Mouse (Mus musculus) C2C12 (cell line): ENCODE data around the gene Fam228b. TPM values are rescaled to one million over a fixed set of nuclear protein-coding genes. Genes with fewer than 3 reads are reported as not detected.
"Not testable (repeated sequence)": the region's sequence is repeated elsewhere in the genome, so short reads cannot be mapped to it uniquely, and the experiment has no call there.

Source experiments
- H3K27me3 ChIP-seq: one replicate; pipeline ENCODE4 v1.6.1; 2011; ENCODE audit not compliant: control insufficient read depth, insufficient read depth, insufficient read length
- H3K36me3 ChIP-seq: one replicate; pipeline ENCODE4 v1.6.1; 2011; ENCODE audit not compliant: control insufficient read depth, insufficient read depth
- H3K4me3 ChIP-seq: one replicate; pipeline ENCODE4 v1.5.1; 2011; ENCODE audit warnings: mild to moderate bottlenecking, control low read depth; ENCODE audit not compliant: poor library complexity, insufficient read depth, severe bottlenecking
- H3K79me2 ChIP-seq: one replicate; pipeline ENCODE4 v1.6.1; 2011; ENCODE audit not compliant: control insufficient read depth, insufficient read depth
- H3K79me3 ChIP-seq: one replicate; pipeline ENCODE4 v1.6.1; 2011; ENCODE audit warnings: low read depth, control low read depth
- H3ac ChIP-seq: one replicate; pipeline ENCODE3; 2011; ENCODE audit warnings: low read depth; ENCODE audit not compliant: control insufficient read depth, insufficient read length
- CEBPB ChIP-seq: IDR thresholded peaks from one replicate; pipeline ENCODE4 v1.6.1; 2011; ENCODE audit warnings: low read depth, mild to moderate bottlenecking, control low read depth, moderate library complexity
- CTCF ChIP-seq: IDR thresholded peaks from one replicate; pipeline ENCODE4 v1.5.1; 2011; ENCODE audit not compliant: control insufficient read depth, insufficient read depth, insufficient read length
- FOSL1 ChIP-seq: IDR thresholded peaks from one replicate; pipeline ENCODE4 v1.8.0; 2011; ENCODE audit warnings: mild to moderate bottlenecking, low read length; ENCODE audit not compliant: poor library complexity, insufficient read depth, severe bottlenecking
- MAX ChIP-seq: IDR thresholded peaks from one replicate; pipeline ENCODE4 v1.6.1; 2011; ENCODE audit warnings: mild to moderate bottlenecking, control low read depth
- MYOD1 ChIP-seq: IDR thresholded peaks from one replicate; pipeline ENCODE4 v1.6.1; 2011; ENCODE audit warnings: low read depth; ENCODE audit not compliant: control insufficient read depth, insufficient read length
- MYOG ChIP-seq: IDR thresholded peaks from one replicate; pipeline ENCODE4 v1.6.1; 2011; ENCODE audit not compliant: control insufficient read depth, insufficient read length; ENCODE audit errors: extremely low read depth
- USF1 ChIP-seq: IDR thresholded peaks from one replicate; pipeline ENCODE4 v1.6.1; 2011; ENCODE audit warnings: low read depth, mild to moderate bottlenecking, control low read depth, moderate library complexity
- polyA plus RNA-seq: library from polyadenylated mRNA; unstranded; fragments of >200 nt; fragmentation: generic; extraction: Trizol; gene quantifications from one replicate; pipeline ENCODE4 v1.2.1, GENCODE M21; 2012; ENCODE audit warnings: missing spikeins

The Fam228b gene
- polyA plus RNA-seq, 1 experiment, result 0.01 TPM

DNA sequence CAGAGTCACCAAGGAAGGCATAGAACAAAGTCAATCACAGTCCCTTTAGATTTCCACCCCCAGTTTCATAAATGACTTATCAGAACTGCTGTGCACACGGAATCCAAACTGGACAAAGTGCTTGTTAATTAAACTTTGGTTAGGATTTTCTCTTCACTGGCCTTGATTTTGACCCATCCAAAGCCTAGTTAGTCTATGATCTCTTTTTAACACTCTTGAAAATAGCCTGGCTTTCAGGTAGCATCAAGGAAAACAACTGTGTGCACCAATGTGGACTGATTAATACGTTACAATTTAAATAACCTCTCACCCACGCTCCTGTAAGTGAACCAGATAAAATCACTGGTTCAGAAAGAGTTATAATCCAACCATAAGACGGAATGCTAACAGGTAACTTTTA lies 42.0 kb upstream of the Fam228b start:
- Histone ChIP-seq H3K79me2 (no peaks in the 10 kb centered on the region), H3ac (no peak overlapping the region), H3K4me3 (no peak overlapping the region), H3K36me3 (no peaks in the 10 kb centered on the region), H3K27me3 (no peaks in the 10 kb centered on the region), H3K79me3 (no peaks in the 10 kb centered on the region)
- TF ChIP-seq FOSL1, result no peak

DNA sequence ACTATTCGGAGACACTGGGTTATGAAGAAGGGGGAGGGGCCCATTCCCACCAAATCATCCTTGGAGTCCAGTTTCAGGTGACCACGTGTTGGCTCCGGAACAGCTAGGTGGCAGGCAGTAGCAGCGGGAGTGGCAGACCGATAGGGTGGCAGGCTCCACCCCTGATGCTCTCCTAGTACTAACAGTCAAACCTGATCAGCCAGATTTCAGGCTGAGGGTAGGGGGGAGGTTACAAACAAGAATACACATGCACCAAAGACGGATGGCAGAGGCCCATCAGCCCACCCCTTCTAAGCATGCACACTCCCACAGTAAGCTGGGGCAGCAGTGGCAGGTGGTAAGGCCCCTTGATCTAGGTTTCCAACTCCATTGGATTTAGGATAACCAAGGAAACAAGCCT lies 28.4 kb upstream of the Fam228b start:
- H3K79me2 ChIP-seq, H3K36me3 ChIP-seq: not testable (repeated sequence)

DNA sequence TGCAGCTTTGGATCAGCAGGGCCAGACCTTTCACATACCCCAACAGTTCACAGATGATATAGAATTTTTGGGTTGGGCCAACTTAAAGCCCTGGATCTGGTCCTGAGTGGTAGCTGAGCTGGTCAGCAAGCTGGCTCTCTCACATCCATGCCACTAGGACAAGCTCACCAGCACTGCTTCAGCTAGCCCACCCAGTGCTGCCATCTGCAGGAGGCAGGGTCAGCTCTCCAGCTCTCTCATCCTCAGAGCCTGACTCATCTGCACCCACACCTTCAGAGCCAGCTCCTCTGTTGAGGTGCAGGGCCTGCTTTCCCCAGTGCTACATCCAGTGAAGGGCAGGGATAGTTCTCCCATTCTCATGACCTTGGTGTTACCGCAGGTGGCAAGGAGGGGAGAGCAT lies 24.7 kb upstream of the Fam228b start:
- Histone ChIP-seq H3K36me3 (no peaks in the 10 kb centered on the region), H3K79me3 (no peaks in the 10 kb centered on the region), H3K27me3 (no peaks in the 10 kb centered on the region), H3K4me3 (no peak overlapping the region), H3K79me2 (no peaks in the 10 kb centered on the region), H3ac (no peak overlapping the region)
- TF ChIP-seq CTCF (no peak), CEBPB (no peak), FOSL1 (no peak), MYOG (no peak), MYOD1 (no peak), MAX (no peak), USF1 (no peak)

More for the DNA sequence above, 28.4 kb upstream of the Fam228b start:
- H3K27me3 ChIP-seq, H3K79me3 ChIP-seq, H3K4me3 ChIP-seq, H3ac ChIP-seq: not testable (repeated sequence)

DNA sequence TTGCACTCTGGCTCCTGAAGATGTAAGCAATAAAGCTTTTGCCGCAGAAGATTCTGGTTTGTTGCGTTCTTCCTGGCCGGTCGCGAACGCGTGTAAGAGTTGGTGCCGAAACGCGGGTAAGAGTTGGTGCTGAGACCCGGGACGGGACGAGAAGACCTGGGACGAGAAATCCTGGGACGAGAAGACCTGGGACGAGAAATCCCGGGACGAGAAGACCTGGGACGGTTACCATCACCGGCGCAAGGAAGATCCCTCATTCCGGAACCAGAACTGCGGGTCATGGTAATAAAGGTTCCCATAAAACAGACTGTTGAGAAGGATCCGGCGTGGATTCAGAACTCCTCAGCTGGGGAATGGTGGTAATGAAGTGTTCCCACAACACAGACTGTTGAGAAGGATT lies 19.1 kb upstream of the Fam228b start:
- not testable (repeated sequence) for H3K4me3 ChIP-seq, H3K27me3 ChIP-seq, H3K36me3 ChIP-seq, H3ac ChIP-seq, H3K79me2 ChIP-seq, H3K79me3 ChIP-seq

DNA sequence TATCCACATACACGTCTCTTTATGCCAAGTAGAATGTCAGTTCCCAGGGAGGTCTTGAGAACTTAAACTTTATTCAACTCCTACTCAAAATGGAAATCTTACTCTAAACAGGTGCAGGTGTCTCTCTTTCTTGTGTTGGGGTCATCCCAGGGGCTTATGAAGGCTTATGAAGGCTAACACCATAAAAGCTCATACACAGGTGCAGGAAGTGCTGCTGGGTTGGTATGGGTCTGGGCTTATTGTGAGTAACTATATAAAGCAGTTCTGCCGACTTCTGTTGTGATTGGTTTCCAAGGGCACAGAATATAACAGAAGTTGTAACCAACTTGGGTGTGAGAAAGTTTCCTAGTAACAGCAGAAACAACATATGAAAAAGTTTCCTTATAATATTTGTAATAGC lies 15.4 kb upstream of the Fam228b start:
- Histone ChIP-seq H3K4me3 (no peak overlapping the region), H3ac (no peak overlapping the region), H3K36me3 (no peaks in the 10 kb centered on the region), H3K79me3 (no peaks in the 10 kb centered on the region), H3K79me2 (no peaks in the 10 kb centered on the region), H3K27me3 (no peaks in the 10 kb centered on the region)
- TF ChIP-seq USF1 (no peak), CEBPB (no peak), MYOG (no peak), CTCF (no peak), MYOD1 (no peak), FOSL1 (no peak), MAX (no peak)

DNA sequence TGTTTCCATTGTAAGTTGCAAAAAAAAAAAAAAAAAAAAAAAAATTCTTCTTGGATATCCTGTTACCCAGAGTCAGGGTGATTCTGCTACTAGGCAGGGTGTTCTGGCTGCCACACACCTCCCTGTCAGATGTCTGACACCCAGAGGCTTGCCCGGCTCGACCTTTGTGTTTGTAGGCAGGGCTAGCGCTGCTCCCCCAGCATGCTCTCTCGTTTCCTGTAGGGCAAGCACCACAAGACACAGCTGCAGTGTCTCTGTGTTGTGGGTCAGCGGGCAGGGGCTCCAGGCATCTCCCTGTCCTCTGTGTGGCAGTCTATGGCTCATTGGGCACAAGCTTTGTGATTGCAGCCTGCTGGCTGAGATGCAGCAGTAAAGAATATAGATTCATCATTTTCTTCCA lies 14.5 kb upstream of the Fam228b start:
- Histone ChIP-seq H3ac (no peak overlapping the region), H3K79me2 (no peaks in the 10 kb centered on the region), H3K79me3 (no peaks in the 10 kb centered on the region), H3K4me3 (no peak overlapping the region), H3K36me3 (no peaks in the 10 kb centered on the region), H3K27me3 (no peaks in the 10 kb centered on the region)
- no peak for TF ChIP-seq MAX
- no peak for TF ChIP-seq FOSL1
- no peak for TF ChIP-seq MYOG
- TF ChIP-seq CTCF, result no peak

DNA sequence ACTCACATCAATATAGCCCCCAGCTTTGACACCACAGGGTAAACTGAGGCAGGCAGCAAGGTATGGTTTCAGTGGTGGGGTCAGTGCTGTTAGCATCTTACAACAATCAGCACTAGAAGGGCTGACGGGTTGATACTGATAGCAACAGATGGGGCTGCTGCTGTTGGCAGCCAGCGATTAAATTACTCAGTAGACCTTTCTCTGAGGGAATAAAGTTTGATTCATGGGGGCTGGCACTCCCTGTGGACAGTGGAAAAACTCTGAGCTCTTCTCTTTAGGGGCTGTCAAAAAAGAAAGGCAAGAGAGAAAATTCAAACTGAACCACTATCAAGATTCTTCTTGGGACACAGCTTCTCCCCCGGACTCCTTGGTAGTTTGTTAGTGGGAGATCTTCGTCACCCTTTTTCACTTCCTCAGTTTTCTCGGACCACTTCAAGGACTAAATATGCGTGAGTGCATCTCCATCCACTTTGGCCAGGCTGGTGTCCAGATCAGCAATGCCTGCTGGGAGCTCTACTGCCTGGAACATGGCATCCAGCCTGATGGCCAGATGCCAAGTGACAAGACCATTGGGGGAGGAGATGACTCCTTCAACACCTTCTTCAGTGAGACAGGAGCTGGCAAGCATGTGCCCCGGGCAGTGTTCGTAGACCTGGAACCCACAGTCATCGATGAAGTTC lies 12.8 kb upstream of the Fam228b start:
- H3ac ChIP-seq, H3K27me3 ChIP-seq, H3K79me3 ChIP-seq, H3K79me2 ChIP-seq, H3K36me3 ChIP-seq, H3K4me3 ChIP-seq: not testable (repeated sequence)
